Mouse (Mus musculus) thymus, postnatal 25 days (tissue): ENCODE measurements around the gene Zfp512b.

Experiments used
- DNase-seq: peaks from one replicate; pipeline ENCODE4 v3.0.0; 2022

Gene Zfp512b

GRCm38 (mm10) chr2:181589011-181589731, 3.4 kb downstream of the Zfp512b start:
- no peak for DNase-seq

DNA sequence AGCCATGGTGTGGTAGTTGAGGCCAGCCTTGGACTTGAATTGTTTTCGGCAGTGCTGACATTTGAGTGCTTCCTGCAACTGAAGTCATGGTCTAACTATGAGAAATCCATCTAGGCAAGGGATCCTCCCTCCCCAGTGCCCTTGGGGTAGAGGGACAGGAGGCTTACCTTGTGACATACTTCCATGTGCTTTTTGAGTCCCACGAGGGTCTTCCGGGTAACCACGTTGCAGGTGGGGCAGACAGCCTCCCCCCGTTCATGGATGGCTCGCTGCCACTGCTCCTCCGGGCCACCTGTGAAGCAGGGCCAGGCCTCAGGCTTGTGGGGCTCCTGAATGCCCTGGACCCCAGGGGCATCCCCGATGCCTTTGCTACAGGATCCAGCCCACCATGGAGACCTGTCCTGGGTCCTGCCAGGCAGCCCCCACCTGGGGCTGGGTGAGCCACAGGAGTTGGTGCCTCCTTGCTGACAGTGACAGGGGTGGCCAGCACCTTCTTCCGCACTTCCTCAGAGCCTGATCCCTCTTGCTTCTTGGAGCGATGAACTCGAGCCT, 4.3 kb downstream of the Zfp512b start:
- no peak for DNase-seq

GRCm38 (mm10) chr2:181587796-181588195, 4.8 kb downstream of the Zfp512b start:
- DNase-seq: no peak

DNA sequence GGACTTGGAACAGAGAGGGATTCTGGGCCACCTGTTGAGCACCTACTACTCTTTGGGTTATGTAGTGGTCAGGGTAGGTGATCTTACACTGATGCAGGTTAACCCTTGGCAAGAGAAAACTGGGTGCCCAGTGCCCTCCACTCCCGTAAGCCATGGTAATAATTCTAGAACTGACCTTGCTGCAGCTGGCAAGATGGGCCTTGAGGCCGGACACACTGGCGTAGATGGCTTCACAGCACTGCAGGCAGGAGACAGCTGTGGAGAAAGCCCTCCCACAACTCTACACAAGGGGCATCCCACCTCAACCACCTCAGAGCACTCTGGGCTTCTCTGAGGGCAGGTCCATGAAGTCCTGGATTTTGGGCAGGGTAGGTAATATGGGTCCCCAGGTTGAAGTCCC, 6.5 kb downstream of the Zfp512b start:
- DNase-seq: no peak

DNA sequence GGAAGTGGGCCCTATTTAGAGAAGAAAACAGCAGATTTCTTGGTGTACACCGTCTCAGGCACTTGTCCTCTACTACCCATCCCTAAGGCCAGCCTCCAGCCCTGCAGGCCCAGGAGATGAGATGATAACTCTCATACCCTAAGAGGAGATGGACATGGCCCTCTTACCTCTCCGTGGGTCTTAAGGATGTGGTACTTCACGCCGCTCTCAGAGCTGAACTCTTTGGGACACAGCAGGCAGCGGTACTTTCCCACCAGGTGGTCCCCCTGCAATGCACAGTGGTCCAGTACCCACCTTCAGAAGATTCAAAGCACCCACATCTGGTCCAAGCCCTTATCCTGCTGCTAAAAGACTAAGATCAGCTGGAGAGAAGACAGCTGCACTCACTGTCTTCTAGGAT, 7.1 kb downstream of the Zfp512b start:
- no peak for DNase-seq

- DNase-seq: no peak
Observed at GRCm38 (mm10) chr2:181584411-181584942, 8.1 kb downstream of the Zfp512b start, which contains the start of gene Uckl1. Gene Uckl1, minus strand, starts transcription at chr2:181584892.

- DNase-seq: no peak
Observed at GRCm38 (mm10) chr2:181583460-181584257, 8.9 kb downstream of the Zfp512b start.

DNA sequence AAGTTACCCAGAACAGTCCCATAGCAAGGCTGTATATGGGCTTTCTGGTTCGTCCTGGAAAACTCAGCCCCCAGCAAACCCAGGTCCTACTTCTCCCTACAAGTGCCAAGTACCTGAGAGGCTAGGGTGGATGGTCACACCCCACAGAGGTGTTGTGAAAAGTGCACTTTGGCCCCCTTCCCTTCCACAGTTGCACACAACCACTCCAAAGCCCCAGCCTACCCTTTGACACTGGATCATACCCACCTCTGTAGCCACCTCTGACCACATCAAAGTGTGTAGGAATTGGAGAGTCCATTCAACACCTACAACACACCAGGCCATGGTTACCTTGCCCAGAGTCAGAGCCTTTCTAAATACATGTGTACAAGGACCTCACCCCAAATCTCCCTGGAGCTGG, 9.7 kb downstream of the Zfp512b start:
- no peak for DNase-seq

DNA sequence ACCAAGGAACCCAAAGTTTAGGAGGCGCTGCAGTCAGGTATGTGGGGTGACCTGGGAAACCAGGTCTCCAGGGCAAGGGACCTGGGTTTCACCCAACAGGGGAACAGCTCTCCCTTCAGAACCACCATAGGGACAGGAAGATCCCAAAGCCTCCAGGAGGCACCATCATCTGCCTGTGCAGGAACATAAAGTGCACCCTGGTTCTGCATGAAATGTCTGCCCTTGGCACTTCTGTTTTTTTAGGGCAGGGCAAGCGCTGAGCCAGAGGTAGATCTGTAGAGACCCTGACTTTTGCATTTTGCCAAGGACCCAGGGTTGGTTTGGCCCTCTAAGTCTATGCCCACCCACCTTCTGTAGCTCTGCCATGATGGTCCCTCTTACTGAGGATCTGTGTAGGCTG, 10.2 kb downstream of the Zfp512b start:
- DNase-seq: no peak

- DNase-seq: peak; percentile 85
Observed at GRCm38 (mm10) chr2:181581402-181582120, 11.0 kb downstream of the Zfp512b start.

DNA sequence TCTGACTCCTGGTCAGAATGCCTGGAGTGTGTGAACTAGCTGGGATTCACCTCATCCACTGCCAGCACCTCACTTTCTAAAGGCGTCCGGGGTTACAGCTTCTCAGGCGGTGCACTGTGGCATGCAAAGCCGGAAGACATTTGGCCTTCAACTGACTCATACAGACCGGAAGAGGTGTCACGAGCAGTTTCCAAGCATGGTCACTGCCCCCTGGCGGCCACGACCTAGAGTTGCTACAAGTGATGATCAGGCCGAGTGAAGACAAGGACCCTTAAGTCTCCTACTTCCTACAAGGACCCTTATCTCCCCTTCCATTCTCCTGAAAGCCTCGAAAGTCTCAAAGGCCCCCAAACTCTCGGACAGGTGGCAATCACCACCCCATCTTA, 11.6 kb downstream of the Zfp512b start:
- peak; percentile 85 for DNase-seq

- DNase-seq: no peak
Observed at GRCm38 (mm10) chr2:181580131-181580772, 12.4 kb downstream of the Zfp512b start.

- DNase-seq: no peak
Observed at GRCm38 (mm10) chr2:181579681-181580080, 12.9 kb downstream of the Zfp512b start.

DNA sequence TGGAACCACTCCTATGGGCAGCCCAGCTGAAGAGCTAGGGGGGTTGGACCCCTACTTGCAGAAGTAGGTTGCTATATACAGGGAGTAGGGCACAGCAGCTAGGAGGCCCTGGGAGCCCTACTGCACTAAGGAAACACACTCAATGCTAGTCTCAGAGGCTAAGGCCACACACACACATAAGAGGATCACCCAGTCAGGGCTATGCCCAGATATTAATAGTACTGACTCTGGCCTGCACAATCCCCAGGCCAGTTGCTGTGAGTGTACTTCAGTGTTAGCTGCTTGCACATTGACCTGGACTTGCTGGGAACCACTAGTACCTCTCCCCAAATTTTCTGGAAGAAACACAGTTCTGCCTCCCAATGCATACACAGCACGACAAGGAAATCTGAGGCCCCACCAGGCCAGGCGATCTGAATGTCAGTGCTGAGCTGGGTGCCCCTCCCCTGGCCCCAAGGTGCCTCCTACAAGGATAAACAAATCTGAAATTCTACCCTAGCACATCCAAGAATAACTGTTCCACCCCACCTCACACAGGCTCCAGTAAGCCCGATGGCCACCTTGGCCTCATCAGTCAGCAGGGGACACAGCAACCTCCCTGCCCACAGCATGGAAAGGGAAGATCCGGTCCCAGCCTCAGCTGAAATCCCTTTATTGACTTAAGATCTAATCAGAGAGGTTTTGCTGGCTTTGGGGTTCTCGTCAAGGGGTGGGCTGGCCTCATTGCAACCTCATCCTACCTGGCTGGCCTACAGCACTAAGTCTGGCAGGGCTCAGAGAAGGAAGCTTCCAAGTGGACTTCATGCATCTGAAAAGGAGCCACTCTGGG, 13.6 kb downstream of the Zfp512b start:
- DNase-seq: no peak

GRCm38 (mm10) chr2:181577981-181578581, 14.5 kb downstream of the Zfp512b start:
- no peak for DNase-seq

DNA sequence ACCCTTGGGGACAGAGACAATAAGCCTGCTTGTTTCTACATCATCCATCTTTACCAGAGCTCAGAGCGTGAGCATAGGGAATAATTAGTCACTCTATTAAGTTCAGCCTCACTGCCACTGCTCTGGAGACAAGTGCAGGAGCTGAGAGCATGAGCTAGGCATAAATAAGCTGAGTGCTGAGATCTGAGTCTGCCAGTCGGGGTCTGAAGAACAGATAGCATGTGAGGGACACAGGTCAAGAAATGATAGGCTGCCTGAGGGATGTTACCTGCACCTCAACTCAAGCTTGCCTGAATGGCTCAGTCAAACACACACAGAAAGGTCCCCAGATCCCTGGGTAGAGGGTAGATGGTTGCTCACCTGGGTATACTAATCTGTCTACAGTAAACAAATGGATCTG, 15.5 kb downstream of the Zfp512b start:
- DNase-seq: no peak

DNA sequence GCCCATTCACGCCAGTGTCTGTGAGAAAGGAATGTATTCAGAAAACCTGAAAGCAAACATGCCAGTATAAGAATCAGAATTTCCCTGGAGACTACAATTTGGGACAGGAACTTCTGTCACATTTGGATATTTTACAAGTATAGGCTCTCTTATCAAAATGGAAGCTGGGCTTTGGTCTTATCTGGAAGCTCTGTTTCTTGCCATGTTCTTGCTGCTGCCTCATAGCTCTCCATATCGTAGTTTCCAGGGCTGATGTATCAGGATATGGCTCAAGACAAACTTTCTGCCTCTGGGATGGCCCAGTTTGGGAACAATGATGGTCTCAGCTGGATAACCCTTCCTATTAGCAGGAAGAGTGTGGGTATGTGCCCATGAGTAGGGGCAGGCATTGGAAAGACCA, 16.0 kb downstream of the Zfp512b start:
- no peak for DNase-seq

- no peak for DNase-seq
Observed at GRCm38 (mm10) chr2:181574921-181575545, 17.6 kb downstream of the Zfp512b start.

DNA sequence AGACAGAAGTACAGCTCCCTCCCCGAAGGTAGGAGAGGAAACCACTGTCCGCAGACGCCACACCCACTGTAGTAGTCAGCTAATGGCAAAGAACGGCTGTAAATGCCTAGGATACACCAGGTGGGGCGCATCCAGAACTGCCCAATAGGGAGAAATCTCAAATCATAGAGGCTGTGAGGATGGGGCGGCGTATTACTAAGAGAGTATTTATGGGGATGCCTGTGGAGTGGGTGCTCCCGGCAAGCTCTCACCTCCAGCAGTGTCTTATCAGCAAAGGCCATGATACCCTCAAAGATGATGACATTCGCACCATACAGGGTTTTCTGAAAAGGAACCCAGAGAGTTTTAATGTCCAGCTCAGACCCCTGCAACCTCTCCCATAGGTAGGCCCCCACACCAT, 18.6 kb downstream of the Zfp512b start:
- DNase-seq: no peak
